Mouse (Mus musculus) hindbrain, embryonic 12.5 days (tissue): ENCODE data around the gene Mex3a. TPM values are rescaled to one million over a fixed set of nuclear protein-coding genes. Genes with fewer than 3 reads are reported as not detected.
A peak's percentile ranks its signal among the peaks of the same experiment; 100 is the strongest.

Experiments
- ATAC-seq: fragments of 200-750 bp; cut with Nextera tagmentation; 2 replicates; pipeline ENCODE4 v1.8.0; 2017; ENCODE audit warnings: moderate TSS enrichment; ENCODE audit not compliant: low FRiP score
- H3K27ac ChIP-seq: fragments of 300-500 bp; sonication (generic); 2 replicates; pipeline ENCODE4 v1.5.1; 2016; ENCODE audit warnings: mild to moderate bottlenecking
- H3K27me3 ChIP-seq: fragments of 300-500 bp; sonication (generic); 2 replicates; pipeline ENCODE4 v1.6.1; 2016; ENCODE audit warnings: mild to moderate bottlenecking
- H3K36me3 ChIP-seq: fragments of 300-500 bp; sonication (generic); 2 replicates; pipeline ENCODE4 v1.6.1; 2016; ENCODE audit warnings: mild to moderate bottlenecking
- H3K4me1 ChIP-seq: fragments of 300-500 bp; sonication (generic); 2 replicates; pipeline ENCODE4 v1.6.1; 2016
- H3K4me2 ChIP-seq: fragments of 300-500 bp; sonication (generic); replicated peaks from 2 replicates; pipeline ENCODE4 v1.6.1; 2016; ENCODE audit warnings: mild to moderate bottlenecking
- H3K4me3 ChIP-seq: fragments of 300-500 bp; sonication (generic); 2 replicates; pipeline ENCODE4 v1.5.1; 2016; ENCODE audit warnings: mild to moderate bottlenecking
- H3K9ac ChIP-seq: fragments of 300-500 bp; sonication (generic); 2 replicates; pipeline ENCODE4 v1.6.1; 2016; ENCODE audit warnings: mild to moderate bottlenecking, moderate library complexity
- H3K9me3 ChIP-seq: fragments of 300-500 bp; sonication (generic); replicated peaks from 2 replicates; pipeline ENCODE4 v1.6.1; 2016; ENCODE audit warnings: mild to moderate bottlenecking
- WGBS: fragments of 180-500 bp; shearing (Covaris S2); methylation state at CpG from one replicate; pipeline ENCODE4 v1.1.7; 2016; 5-methylcytosine and 5-hydroxymethylcytosine counted together
- microRNA counts: library from miRNA; unstranded; fragments of <30 nt; microRNA quantifications from one replicate; lab custom pipeline; 2017
- microRNA-seq: library from miRNA; unstranded; fragments of <30 nt; microRNA quantifications from one replicate; pipeline ENCODE4, GENCODE M21; 2017
- polyA plus RNA-seq: library from polyadenylated mRNA; unstranded; fragments of >200 nt; fragmentation: Nextera tagmentation; extraction: Ambion mirVana; gene quantifications from 2 replicates; pipeline ENCODE4 v1.2.1, GENCODE M21; 2016

Gene Mex3a
- polyA plus RNA-seq, 1 experiment from 2014 or later: 44.2 TPM

GRCm38 (mm10) chr3:88590246-88590645 lies 58.1 kb downstream of the Mex3a start:
- no peaks in the 10 kb centered on the region for H3K9me3 ChIP-seq
- peaks cover 7% of the 10 kb centered on the region; the same call in 1 of the 2 replicates for H3K4me1 ChIP-seq
- H3K27ac ChIP-seq: peak overlapping the region; percentile 40; the same call in 1 of the 2 replicates
- H3K4me2 ChIP-seq: no peak overlapping the region
- H3K4me3 ChIP-seq: no peak overlapping the region
- peaks cover 35% of the 10 kb centered on the region for H3K36me3 ChIP-seq
- ATAC-seq: no peak
- 26% methylated on average over 5 of the region's 5 CpGs for WGBS
- H3K27me3 ChIP-seq: no peaks in the 10 kb centered on the region
- no peak overlapping the region for H3K9ac ChIP-seq

MicroRNA genes within 50 kb of the gene (microRNA counts, 519-probe panel; counts per million panel counts)
- microRNA mmu-miR-1905 (lab: Ali Mortazavi, UCI): 470 counts per million, percentile 58 among the panel's probes with 10 or more counts

Small RNAs within 50 kb of the gene (microRNA-seq; reads per million reads assigned to microRNA genes)
- gene Mir1905: not detected

Other genes with a start within 250 kb of the Mex3a start
- 0.22 TPM in 1 of 2 replicates, not detected in the other for gene Gm38392, start 245.2 kb upstream of the Mex3a start, polyA plus RNA-seq
- gene Tsacc, start 235.4 kb upstream of the Mex3a start, polyA plus RNA-seq: 10.1 and 11.2 TPM in 2 replicates
- 523 and 555 TPM in 2 replicates for gene Cct3, start 235.3 kb upstream of the Mex3a start, polyA plus RNA-seq
- gene Glmp, start 207.4 kb upstream of the Mex3a start, polyA plus RNA-seq: 142 and 145 TPM in 2 replicates
- 1.7 and 2.1 TPM in 2 replicates for gene Tmem79, start 196.2 kb upstream of the Mex3a start, polyA plus RNA-seq
- 83.3 and 83.8 TPM in 2 replicates for gene Smg5, start 196.1 kb upstream of the Mex3a start, polyA plus RNA-seq
- 2.2 and 2.8 TPM in 2 replicates for gene Paqr6, start 167.8 kb upstream of the Mex3a start, polyA plus RNA-seq
- gene Bglap3, start 159.7 kb upstream of the Mex3a start, polyA plus RNA-seq: not detected in 2 replicates
- gene Bglap2, start 153.7 kb upstream of the Mex3a start, polyA plus RNA-seq: not detected in 2 replicates
- not detected in 2 replicates for gene Bglap, start 147.9 kb upstream of the Mex3a start, polyA plus RNA-seq
- 73.3 and 82.3 TPM in 2 replicates for gene Pmf1, start 122.1 kb upstream of the Mex3a start, polyA plus RNA-seq
- 24.9 and 25.9 TPM in 2 replicates for gene Slc25a44, start 107.3 kb upstream of the Mex3a start, polyA plus RNA-seq
- gene Sema4a, start 71.2 kb upstream of the Mex3a start, polyA plus RNA-seq: 17.1 and 18.4 TPM in 2 replicates
- 48.9 and 61.6 TPM in 2 replicates for gene Lmna, start 22.4 kb upstream of the Mex3a start, polyA plus RNA-seq
- gene Rab25, start 15.9 kb downstream of the Mex3a start, polyA plus RNA-seq: 1.5 and 2.4 TPM in 2 replicates
- 124 and 140 TPM in 2 replicates for gene Lamtor2, start 20.7 kb downstream of the Mex3a start, polyA plus RNA-seq
- gene Ubqln4, start 21.4 kb downstream of the Mex3a start, polyA plus RNA-seq: 59.4 and 60.7 TPM in 2 replicates
- gene Ssr2, start 43.5 kb downstream of the Mex3a start, polyA plus RNA-seq: 152 and 155 TPM in 2 replicates
- gene Arhgef2, start 73.6 kb downstream of the Mex3a start, polyA plus RNA-seq: 171 and 179 TPM in 2 replicates
- gene Rxfp4, start 120.7 kb downstream of the Mex3a start, polyA plus RNA-seq: not detected in 2 replicates
- 117 and 119 TPM in 2 replicates for gene Khdc4, start 153.4 kb downstream of the Mex3a start, polyA plus RNA-seq
- 43.6 and 47.1 TPM in 2 replicates for gene Rit1, start 184.4 kb downstream of the Mex3a start, polyA plus RNA-seq
- gene Syt11, start 242.8 kb downstream of the Mex3a start, polyA plus RNA-seq: 153 and 157 TPM in 2 replicates